Mouse (Mus musculus): ENCODE results near the gene Fam71a. TPM values are rescaled to one million over a fixed set of nuclear protein-coding genes. Genes with fewer than 3 reads are reported as not detected.
"Not testable (repeated sequence)": the region's sequence is repeated elsewhere in the genome, so short reads cannot be mapped to it uniquely, and the experiment has no call there.

Fam71a gene
- polyA plus RNA-seq, 1 experiment from 2014 or later = not detected

DNA sequence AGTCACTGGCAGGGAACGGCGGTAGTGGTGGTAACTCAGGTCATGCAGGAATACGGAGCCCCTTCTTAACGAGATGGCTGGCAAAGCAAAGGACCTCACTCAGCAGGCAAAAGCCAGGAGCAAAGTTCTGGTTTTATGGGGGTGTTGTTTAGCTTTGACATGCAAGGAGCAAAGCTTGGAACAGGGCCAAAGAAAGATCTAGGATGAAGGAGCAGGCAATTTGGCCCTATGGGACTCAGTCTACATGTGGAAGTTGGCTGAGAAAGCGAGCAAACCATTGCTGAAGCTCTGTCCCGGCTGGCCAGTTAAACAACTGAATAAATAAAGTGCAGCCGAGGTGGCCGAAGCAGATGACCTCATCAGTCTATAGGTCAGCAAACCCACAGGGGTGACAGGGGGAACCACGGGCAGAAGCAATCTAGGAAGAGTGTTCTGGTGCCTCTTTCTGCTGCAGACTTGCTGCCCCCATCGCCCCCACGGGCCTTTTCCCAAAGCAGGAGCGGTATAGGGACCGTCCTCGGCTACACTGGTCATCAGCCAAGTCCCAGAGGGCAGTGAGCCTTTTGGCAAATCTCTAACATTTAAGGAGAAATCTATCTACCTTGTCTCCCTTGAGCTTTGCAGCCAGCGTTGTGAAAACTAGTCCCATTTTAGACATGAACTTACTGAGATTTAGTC, 14.0 kb upstream of the Fam71a start:
- 43% methylated on average over 15 of the region's 15 CpGs for WGBS
- peaks cover 59% of the 10 kb centered on the region for H3K27me3 ChIP-seq

DNA sequence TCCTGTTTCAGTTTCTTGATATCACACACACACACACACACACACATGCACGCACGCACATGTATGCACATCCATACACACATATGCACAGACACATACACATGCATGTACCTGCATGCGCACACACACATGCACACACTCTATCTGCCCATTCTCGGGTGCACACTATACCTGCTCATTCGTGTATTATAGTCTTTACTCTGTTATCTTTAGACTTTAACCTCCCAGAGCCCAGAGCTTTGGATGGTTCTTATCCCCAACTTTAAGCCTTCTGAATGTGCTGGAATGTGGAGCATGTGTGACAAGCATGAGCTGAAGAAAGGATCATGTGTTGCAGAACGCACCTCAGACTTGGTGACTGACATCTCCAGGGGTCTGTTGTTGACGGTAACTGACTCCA, 12.3 kb upstream of the Fam71a start:
- no peak overlapping the region for H3K27ac ChIP-seq
- H3K4me2 ChIP-seq = no peak overlapping the region
- H3K36me3 ChIP-seq (replicated peaks) = no peaks in the 10 kb centered on the region
- no peak overlapping the region for H3K9ac ChIP-seq
- peaks cover 41% of the 10 kb centered on the region for H3K27me3 ChIP-seq
- peaks cover 8% of the 10 kb centered on the region; the same call in 1 of the 2 replicates for H3K4me1 ChIP-seq
- no peak overlapping the region for H3K4me3 ChIP-seq (replicated peaks)
- H3K9me3 ChIP-seq = no peaks in the 10 kb centered on the region
- no peak for ATAC-seq (ENCODE audit: low FRiP score)
- 77% methylated on average over 7 of the region's 7 CpGs for WGBS

More for the DNA sequence above, 14.0 kb upstream of the Fam71a start:
- Histone ChIP-seq H3K4me2 (no peak overlapping the region), H3K4me3 (replicated peaks) (no peak overlapping the region), H3K36me3 (replicated peaks) (no peaks in the 10 kb centered on the region), H3K9ac (no peak overlapping the region), H3K27ac (no peak overlapping the region), H3K9me3 (no peaks in the 10 kb centered on the region), H3K4me1 (peaks cover 23% of the 10 kb centered on the region)
- no peak for ATAC-seq (ENCODE audit: low FRiP score)

DNA sequence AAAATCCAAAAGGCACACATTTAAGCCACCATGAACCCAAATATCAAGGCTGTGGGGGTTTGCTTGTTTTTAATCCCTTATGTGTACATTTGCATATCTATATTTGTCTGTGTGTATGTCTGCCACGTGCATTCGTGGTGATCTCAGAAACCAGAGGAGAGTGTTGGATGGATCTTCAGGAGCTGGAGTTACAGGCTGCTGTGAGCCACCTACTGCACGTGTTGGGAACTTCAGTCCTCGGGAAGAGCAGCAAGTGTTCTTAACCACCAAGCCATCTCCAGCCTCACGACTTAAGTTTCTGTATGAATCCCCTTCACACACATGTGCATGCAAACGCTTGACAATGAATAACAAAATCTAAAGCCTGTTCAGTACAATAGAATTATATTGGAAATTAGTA, 7.9 kb upstream of the Fam71a start:
- no peaks in the 10 kb centered on the region for H3K4me1 ChIP-seq
- H3K27me3 ChIP-seq = 0 out of 2 replicates have a peak, but pooled peaks cover 2% of the 10 kb centered on the region
- ATAC-seq (ENCODE audit: low FRiP score) = no peak
- H3K9me3 ChIP-seq = no peaks in the 10 kb centered on the region
- no peak overlapping the region for H3K27ac ChIP-seq
- H3K4me3 ChIP-seq (replicated peaks) = no peak overlapping the region
- H3K36me3 ChIP-seq (replicated peaks) = no peaks in the 10 kb centered on the region
- no peak overlapping the region for H3K9ac ChIP-seq
- no peak overlapping the region for H3K4me2 ChIP-seq
- 21% methylated on average over 6 of the region's 6 CpGs for WGBS

GRCm38 (mm10) chr1:191170444-191170843, 5.8 kb upstream of the Fam71a start:
- Histone ChIP-seq H3K9me3 (no peaks in the 10 kb centered on the region), H3K4me2 (no peak overlapping the region), H3K36me3 (replicated peaks) (no peaks in the 10 kb centered on the region), H3K4me3 (replicated peaks) (no peak overlapping the region), H3K4me1 (peaks cover 3% of the 10 kb centered on the region; the same call in 1 of the 2 replicates), H3K27me3 (no peaks in the 10 kb centered on the region), H3K9ac (no peak overlapping the region), H3K27ac (no peak overlapping the region)
- WGBS = 87% methylated on average over 2 of the region's 2 CpGs
- ATAC-seq (ENCODE audit: low FRiP score) = no peak

DNA sequence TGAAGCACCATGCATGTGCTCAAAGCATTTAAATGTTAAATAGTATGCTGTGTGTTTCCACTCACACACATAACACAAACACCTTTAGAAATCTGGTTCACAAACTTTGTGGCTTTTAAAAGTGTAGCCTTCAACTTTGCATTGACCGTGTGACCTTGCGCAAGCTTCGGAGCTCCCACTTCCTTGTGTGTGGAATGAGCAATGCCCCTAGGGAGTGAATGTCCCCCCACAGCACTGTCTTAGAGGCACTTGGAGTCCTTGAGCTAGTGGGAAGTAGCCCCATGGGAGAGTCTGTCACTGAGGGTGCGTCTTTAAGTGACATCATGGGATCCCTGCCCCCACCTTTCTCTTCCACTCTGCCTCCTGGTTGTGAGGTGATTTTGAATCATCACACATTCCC, 1.6 kb upstream of the Fam71a start:
- 78% methylated on average over 4 of the region's 4 CpGs for WGBS
- Histone ChIP-seq H3K9me3 (no peaks in the 10 kb centered on the region), H3K4me2 (no peak overlapping the region), H3K4me3 (replicated peaks) (no peak overlapping the region), H3K27me3 (no peaks in the 10 kb centered on the region), H3K27ac (no peak overlapping the region), H3K4me1 (peaks cover 4% of the 10 kb centered on the region; the same call in 1 of the 2 replicates), H3K36me3 (replicated peaks) (no peaks in the 10 kb centered on the region), H3K9ac (no peak overlapping the region)
- ATAC-seq (ENCODE audit: low FRiP score) = no peak

DNA sequence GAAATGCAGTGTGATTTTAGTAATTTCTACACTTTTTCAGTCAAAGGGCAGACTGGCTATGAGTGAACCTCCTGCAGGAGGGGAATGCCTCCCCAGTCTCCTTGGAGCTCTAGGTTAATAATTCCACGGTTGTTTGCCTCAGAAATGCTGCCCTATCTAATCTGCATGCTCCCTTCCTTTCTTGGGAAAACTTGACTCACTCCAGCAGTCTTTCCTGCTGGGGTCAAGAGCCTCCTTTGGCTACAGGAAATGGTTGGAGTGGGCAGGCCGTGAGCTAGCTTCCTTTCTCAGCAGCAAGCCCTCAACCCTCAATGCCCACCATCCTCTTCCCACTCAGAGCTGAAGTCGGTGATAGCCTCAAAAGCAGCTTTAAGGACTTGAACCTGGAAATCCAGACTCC, 10.3 kb downstream of the Fam71a start:
- no peaks in the 10 kb centered on the region for H3K36me3 ChIP-seq (replicated peaks)
- ATAC-seq (ENCODE audit: low FRiP score) = no peak
- H3K27ac ChIP-seq = no peak overlapping the region
- no peaks in the 10 kb centered on the region for H3K27me3 ChIP-seq
- WGBS = 70% methylated on average over 3 of the region's 3 CpGs
- no peaks in the 10 kb centered on the region for H3K4me1 ChIP-seq
- H3K4me2 ChIP-seq = no peak overlapping the region
- H3K9ac ChIP-seq = no peak overlapping the region
- 0 out of 2 replicates have a peak, but pooled peaks cover 11% of the 10 kb centered on the region for H3K9me3 ChIP-seq
- H3K4me3 ChIP-seq (replicated peaks) = no peak overlapping the region

DNA sequence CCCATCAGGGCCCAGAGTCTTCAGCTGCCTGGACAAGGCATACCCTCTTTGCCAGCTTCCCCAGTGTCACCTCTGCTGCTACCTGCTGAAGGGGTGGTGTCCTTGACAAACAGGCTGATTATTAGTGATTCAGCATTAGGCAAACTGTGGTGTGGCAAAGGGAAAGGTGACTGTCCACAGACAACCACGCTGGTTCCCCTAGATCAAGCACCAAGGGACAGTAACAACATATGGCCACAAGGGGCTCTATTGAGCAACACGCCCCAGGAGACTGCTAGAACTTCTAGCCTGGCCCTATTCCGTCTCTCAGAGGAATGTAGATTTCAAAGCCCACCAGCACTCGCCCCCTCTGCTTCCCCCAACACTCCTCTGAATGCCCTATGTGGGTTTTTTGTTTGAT, 11.6 kb downstream of the Fam71a start:
- Histone ChIP-seq H3K4me2 (no peak overlapping the region), H3K9ac (no peak overlapping the region), H3K36me3 (replicated peaks) (no peaks in the 10 kb centered on the region), H3K27me3 (no peaks in the 10 kb centered on the region), H3K9me3 (0 out of 2 replicates have a peak, but pooled peaks cover 11% of the 10 kb centered on the region), H3K4me1 (no peaks in the 10 kb centered on the region), H3K4me3 (replicated peaks) (no peak overlapping the region), H3K27ac (no peak overlapping the region)
- ATAC-seq (ENCODE audit: low FRiP score) = no peak
- WGBS = 17% methylated on average over 4 of the region's 4 CpGs

GRCm38 (mm10) chr1:191150924-191151605, 13.6 kb downstream of the Fam71a start:
- H3K4me1 ChIP-seq = no peaks in the 10 kb centered on the region
- H3K27ac ChIP-seq = no peak overlapping the region
- ATAC-seq (ENCODE audit: low FRiP score) = no peak
- H3K9me3 ChIP-seq = 0 out of 2 replicates have a peak, but pooled peaks cover under 1% of the 10 kb centered on the region
- H3K4me3 ChIP-seq (replicated peaks) = no peak overlapping the region
- no peaks in the 10 kb centered on the region for H3K27me3 ChIP-seq
- no peak overlapping the region for H3K4me2 ChIP-seq
- H3K36me3 ChIP-seq (replicated peaks) = no peaks in the 10 kb centered on the region
- no peak overlapping the region for H3K9ac ChIP-seq
- 85% methylated on average over 8 of the region's 8 CpGs for WGBS

- H3K4me3 ChIP-seq (replicated peaks); H3K36me3 ChIP-seq (replicated peaks); H3K9me3 ChIP-seq; H3K4me2 ChIP-seq; H3K9ac ChIP-seq; ATAC-seq (ENCODE audit: low FRiP score); H3K27me3 ChIP-seq; H3K4me1 ChIP-seq; H3K27ac ChIP-seq: not testable (repeated sequence)
- 86% methylated on average over 5 of the region's 5 CpGs for WGBS
These were observed 15.1 kb downstream of the Fam71a start for GRCm38 (mm10) chr1:191149489-191149888.

DNA sequence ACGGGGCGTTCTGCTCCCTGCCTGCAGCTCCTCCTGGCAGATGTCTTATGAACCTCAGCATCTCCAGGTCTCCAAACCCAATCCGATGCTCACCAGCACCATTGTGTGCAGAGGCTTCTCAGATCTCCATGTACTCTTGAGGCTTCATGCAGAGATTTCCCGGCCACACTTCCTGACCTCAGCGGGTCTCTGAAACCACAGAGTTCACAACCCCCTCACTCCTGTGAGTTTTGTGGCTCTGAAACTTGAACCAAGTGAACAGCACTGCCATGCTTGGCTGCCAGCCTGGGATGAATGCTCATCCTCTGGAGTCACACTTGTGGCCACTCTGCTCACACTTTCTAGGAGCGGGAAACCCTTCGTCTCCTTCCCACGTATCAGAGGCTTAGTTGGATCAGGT, 23.6 kb downstream of the Fam71a start:
- no peak overlapping the region for H3K9ac ChIP-seq
- H3K27me3 ChIP-seq = 0 out of 2 replicates have a peak, but pooled peaks cover 1% of the 10 kb centered on the region
- ATAC-seq (ENCODE audit: low FRiP score) = no peak
- H3K4me3 ChIP-seq (replicated peaks) = no peak overlapping the region
- H3K9me3 ChIP-seq = peaks cover 4% of the 10 kb centered on the region; the same call in 1 of the 2 replicates
- no peak overlapping the region for H3K27ac ChIP-seq
- H3K4me1 ChIP-seq = no peaks in the 10 kb centered on the region; the same call in 1 of the 2 replicates
- H3K36me3 ChIP-seq (replicated peaks) = no peaks in the 10 kb centered on the region
- H3K4me2 ChIP-seq = no peak overlapping the region
- WGBS = 90% methylated on average over 8 of the region's 8 CpGs

GRCm38 (mm10) chr1:191138874-191139495, 25.6 kb downstream of the Fam71a start:
- H3K4me3 ChIP-seq (replicated peaks) = no peak overlapping the region
- no peak for ATAC-seq (ENCODE audit: low FRiP score)
- no peak overlapping the region for H3K4me2 ChIP-seq
- H3K27me3 ChIP-seq = 0 out of 2 replicates have a peak, but pooled peaks cover 3% of the 10 kb centered on the region
- H3K9me3 ChIP-seq = peaks cover 4% of the 10 kb centered on the region; the same call in 1 of the 2 replicates
- H3K27ac ChIP-seq = no peak overlapping the region
- 62% methylated on average over 7 of the region's 7 CpGs for WGBS
- no peaks in the 10 kb centered on the region for H3K36me3 ChIP-seq (replicated peaks)
- H3K4me1 ChIP-seq = no peaks in the 10 kb centered on the region; the same call in 1 of the 2 replicates
- H3K9ac ChIP-seq = no peak overlapping the region

DNA sequence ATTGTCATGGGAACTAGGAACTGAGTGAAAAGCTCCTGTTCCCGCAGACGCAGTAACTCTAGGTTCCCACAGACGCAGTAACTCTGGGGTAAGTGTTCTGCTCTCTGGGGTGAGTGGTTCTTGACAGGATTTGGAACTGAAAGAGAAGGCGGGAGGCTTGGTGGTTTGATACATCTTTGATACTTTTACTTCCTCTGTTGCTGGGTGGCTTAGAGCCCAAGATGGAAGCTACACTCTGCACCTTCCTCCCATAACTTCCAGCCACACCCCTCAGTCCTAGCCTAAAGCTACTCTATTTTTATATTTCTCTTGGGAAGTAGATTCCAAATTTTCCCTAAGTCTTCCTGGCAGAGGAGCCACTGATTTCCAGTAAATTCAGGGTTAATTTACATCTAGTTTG, 26.2 kb downstream of the Fam71a start:
- Histone ChIP-seq H3K27ac (no peak overlapping the region), H3K4me3 (replicated peaks) (no peak overlapping the region), H3K36me3 (replicated peaks) (no peaks in the 10 kb centered on the region), H3K27me3 (0 out of 2 replicates have a peak, but pooled peaks cover 3% of the 10 kb centered on the region), H3K9me3 (peaks cover 4% of the 10 kb centered on the region; the same call in 1 of the 2 replicates), H3K4me2 (no peak overlapping the region), H3K9ac (no peak overlapping the region), H3K4me1 (no peaks in the 10 kb centered on the region; the same call in 1 of the 2 replicates)
- no peak for ATAC-seq (ENCODE audit: low FRiP score)
- 85% methylated on average over 4 of the region's 4 CpGs for WGBS
